Mouse (Mus musculus): ENCODE results near the gene Desi1. TPM values are rescaled to one million over a fixed set of nuclear protein-coding genes. Genes with fewer than 3 reads are reported as not detected.

Gene Desi1
- polyA plus RNA-seq, 1 experiment from 2014 or later: 14.5 TPM

DNA sequence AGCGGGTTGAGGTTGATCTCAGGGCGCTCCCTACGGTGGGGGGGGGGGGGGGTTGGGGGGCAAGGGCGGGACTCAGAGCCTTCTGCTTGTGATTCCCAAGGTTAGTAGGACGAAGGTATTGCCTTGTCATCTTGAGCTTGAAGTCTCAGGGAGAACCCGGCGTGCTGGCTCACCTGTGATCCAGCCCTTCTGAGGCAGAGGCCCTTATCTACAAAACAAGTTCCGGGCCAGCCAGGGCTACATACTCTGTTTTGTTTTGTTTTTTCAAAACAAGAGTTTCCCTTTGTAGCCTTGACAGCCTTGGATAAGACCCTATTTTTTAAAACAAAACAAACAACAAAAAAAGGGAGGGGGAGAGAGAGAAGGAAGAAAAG, 72.6 kb downstream of the Desi1 start:
- Histone ChIP-seq H3K27ac (ENCODE audit: low read length) (peak overlapping the region; percentile 20; the same call in 1 of the 2 replicates), H3K4me1 (ENCODE audit: insufficient read depth, low read depth, low read length) (no peaks in the 10 kb centered on the region), H3K9ac (replicated peaks; ENCODE audit: low read depth) (no peak overlapping the region), H3K27me3 (replicated peaks; ENCODE audit: insufficient read depth, low read length) (no peaks in the 10 kb centered on the region), H3K4me2 (replicated peaks; ENCODE audit: low read depth, low read length) (peak overlapping the region; percentile 100), H3K4me3 (ENCODE audit: low read depth, low read length) (peak overlapping the region; percentile 59), H3K36me3 (ENCODE audit: insufficient read depth, low read length) (no peaks in the 10 kb centered on the region), H3K9me3 (ENCODE audit: low read length) (no peaks in the 10 kb centered on the region)
- TF ChIP-seq EP300 (IDR thresholded peaks at IDR 0.05): no peak
- TF ChIP-seq CTCF (IDR thresholded peaks at IDR 0.05): no peak
- under 1% methylated on average over 7 of the region's 8 CpGs for WGBS
- DNase-seq (ENCODE audit: low spot score) (no peak), ATAC-seq (no peak)

- H3K36me3 ChIP-seq (ENCODE audit: insufficient read depth, low read length): no peaks in the 10 kb centered on the region
- no peak for TF ChIP-seq EP300 (IDR thresholded peaks at IDR 0.05)
- peak; percentile 82 for TF ChIP-seq CTCF (IDR thresholded peaks at IDR 0.05)
- ATAC-seq: peak; percentile 99
- peak within 1 kb of the TSS; percentile 59 for H3K4me3 ChIP-seq (ENCODE audit: low read depth, low read length)
- H3K9me3 ChIP-seq (ENCODE audit: low read length): no peaks in the 10 kb centered on the region
- no peaks in the 10 kb centered on the region for H3K4me1 ChIP-seq (ENCODE audit: insufficient read depth, low read depth, low read length)
- no peaks in the 10 kb centered on the region for H3K27me3 ChIP-seq (replicated peaks; ENCODE audit: insufficient read depth, low read length)
- peak; percentile 99 for DNase-seq (ENCODE audit: low spot score)
- peak within 1 kb of the TSS; percentile 62 for H3K9ac ChIP-seq (replicated peaks; ENCODE audit: low read depth)
- H3K27ac ChIP-seq (ENCODE audit: low read length): peak within 1 kb of the TSS; percentile 82
- WGBS: under 1% methylated on average over 60 of the region's 77 CpGs
- peak within 1 kb of the TSS; percentile 100 for H3K4me2 ChIP-seq (replicated peaks; ENCODE audit: low read depth, low read length)
Measured at GRCm38 (mm10) chr15:81960171-81961077, 73.2 kb downstream of the Desi1 start, which contains the start of gene Pmm1. TSS of gene Pmm1 (minus strand) at chr15:81960930.

GRCm38 (mm10) chr15:81958906-81959305, 74.8 kb downstream of the Desi1 start:
- Histone ChIP-seq H3K36me3 (ENCODE audit: insufficient read depth, low read length) (no peaks in the 10 kb centered on the region), H3K27me3 (replicated peaks; ENCODE audit: insufficient read depth, low read length) (no peaks in the 10 kb centered on the region), H3K4me2 (replicated peaks; ENCODE audit: low read depth, low read length) (no peak overlapping the region), H3K27ac (ENCODE audit: low read length) (no peak overlapping the region), H3K4me3 (ENCODE audit: low read depth, low read length) (no peak overlapping the region), H3K9ac (replicated peaks; ENCODE audit: low read depth) (no peak overlapping the region), H3K9me3 (ENCODE audit: low read length) (no peaks in the 10 kb centered on the region), H3K4me1 (ENCODE audit: insufficient read depth, low read depth, low read length) (no peaks in the 10 kb centered on the region)
- DNase-seq (ENCODE audit: low spot score): no peak
- 70% methylated on average over 3 of the region's 3 CpGs for WGBS
- ATAC-seq: no peak
- TF ChIP-seq CTCF (IDR thresholded peaks at IDR 0.05): no peak
- no peak for TF ChIP-seq EP300 (IDR thresholded peaks at IDR 0.05)

- Histone ChIP-seq H3K9ac (replicated peaks; ENCODE audit: low read depth) (no peak overlapping the region), H3K4me3 (ENCODE audit: low read depth, low read length) (no peak overlapping the region), H3K36me3 (ENCODE audit: insufficient read depth, low read length) (no peaks in the 10 kb centered on the region), H3K27ac (ENCODE audit: low read length) (no peak overlapping the region), H3K9me3 (ENCODE audit: low read length) (no peaks in the 10 kb centered on the region), H3K27me3 (replicated peaks; ENCODE audit: insufficient read depth, low read length) (no peaks in the 10 kb centered on the region), H3K4me1 (ENCODE audit: insufficient read depth, low read depth, low read length) (no peaks in the 10 kb centered on the region), H3K4me2 (replicated peaks; ENCODE audit: low read depth, low read length) (no peak overlapping the region)
- 78% methylated on average over 11 of the region's 11 CpGs for WGBS
- no peak for TF ChIP-seq EP300 (IDR thresholded peaks at IDR 0.05)
- no peak for TF ChIP-seq CTCF (IDR thresholded peaks at IDR 0.05)
- DNase-seq (ENCODE audit: low spot score) (no peak), ATAC-seq (no peak)
Measured at GRCm38 (mm10) chr15:81957598-81957997, 76.1 kb downstream of the Desi1 start.

- no peaks in the 10 kb centered on the region for H3K9me3 ChIP-seq (ENCODE audit: low read length)
- H3K4me3 ChIP-seq (ENCODE audit: low read depth, low read length): no peak overlapping the region
- H3K27ac ChIP-seq (ENCODE audit: low read length): no peak overlapping the region
- TF ChIP-seq EP300 (IDR thresholded peaks at IDR 0.05) (no peak), CTCF (IDR thresholded peaks at IDR 0.05) (peak; percentile 93)
- peak; percentile 53 for DNase-seq (ENCODE audit: low spot score)
- no peaks in the 10 kb centered on the region for H3K4me1 ChIP-seq (ENCODE audit: insufficient read depth, low read depth, low read length)
- no peak overlapping the region for H3K9ac ChIP-seq (replicated peaks; ENCODE audit: low read depth)
- H3K27me3 ChIP-seq (replicated peaks; ENCODE audit: insufficient read depth, low read length): no peaks in the 10 kb centered on the region
- 56% methylated on average over 8 of the region's 8 CpGs for WGBS
- no peak overlapping the region for H3K4me2 ChIP-seq (replicated peaks; ENCODE audit: low read depth, low read length)
- H3K36me3 ChIP-seq (ENCODE audit: insufficient read depth, low read length): no peaks in the 10 kb centered on the region
- no peak for ATAC-seq
Measured at GRCm38 (mm10) chr15:81956457-81956856, 77.2 kb downstream of the Desi1 start.

GRCm38 (mm10) chr15:81955414-81955813, 78.2 kb downstream of the Desi1 start:
- Histone ChIP-seq H3K4me1 (ENCODE audit: insufficient read depth, low read depth, low read length) (no peaks in the 10 kb centered on the region), H3K9ac (replicated peaks; ENCODE audit: low read depth) (no peak overlapping the region), H3K4me3 (ENCODE audit: low read depth, low read length) (no peak overlapping the region), H3K9me3 (ENCODE audit: low read length) (no peaks in the 10 kb centered on the region), H3K27ac (ENCODE audit: low read length) (no peak overlapping the region), H3K36me3 (ENCODE audit: insufficient read depth, low read length) (no peaks in the 10 kb centered on the region), H3K4me2 (replicated peaks; ENCODE audit: low read depth, low read length) (no peak overlapping the region), H3K27me3 (replicated peaks; ENCODE audit: insufficient read depth, low read length) (no peaks in the 10 kb centered on the region)
- WGBS: 91% methylated on average over 15 of the region's 15 CpGs
- DNase-seq (ENCODE audit: low spot score) (no peak), ATAC-seq (no peak)
- TF ChIP-seq CTCF (IDR thresholded peaks at IDR 0.05) (no peak), EP300 (IDR thresholded peaks at IDR 0.05) (no peak)
